Mouse (Mus musculus) forebrain, postnatal 0 days (tissue): ENCODE data around the gene Hmgb4. TPM values are rescaled to one million over a fixed set of nuclear protein-coding genes. Genes with fewer than 3 reads are reported as not detected.

ENCODE experiments used
- ATAC-seq: fragments of 200-750 bp; cut with Nextera tagmentation; 2 replicates; pipeline ENCODE4 v1.8.0; 2017; ENCODE audit warnings: mild to moderate bottlenecking, moderate library complexity
- DNase-seq: peaks from one replicate; pipeline ENCODE4 v3.0.0-alpha.2; 2015
- H3K27ac ChIP-seq: fragments of 300-500 bp; sonication (generic); 2 replicates; pipeline ENCODE4 v1.5.1; 2014; ENCODE audit warnings: low read depth, mild to moderate bottlenecking, antibody characterized with exemption, low read length, moderate library complexity, mixed read lengths
- H3K27me3 ChIP-seq: fragments of 300-500 bp; sonication (generic); 2 replicates; pipeline ENCODE4 v1.6.1; 2014; ENCODE audit warnings: mild to moderate bottlenecking, low read length, mixed read lengths; ENCODE audit not compliant: insufficient read depth
- H3K36me3 ChIP-seq: fragments of 300-500 bp; sonication (generic); 2 replicates; pipeline ENCODE4 v1.6.1; 2014; ENCODE audit warnings: mild to moderate bottlenecking, moderate library complexity; ENCODE audit not compliant: insufficient read depth
- H3K4me1 ChIP-seq: fragments of 300-500 bp; sonication (generic); 2 replicates; pipeline ENCODE4 v1.6.1; 2014; ENCODE audit warnings: antibody characterized with exemption; ENCODE audit not compliant: insufficient read depth
- H3K4me2 ChIP-seq: fragments of 300-500 bp; sonication (generic); 2 replicates; pipeline ENCODE4 v1.6.1; 2014; ENCODE audit warnings: low read depth, mild to moderate bottlenecking, moderate library complexity
- H3K4me3 ChIP-seq: fragments of 300-500 bp; sonication (generic); 2 replicates; pipeline ENCODE4 v1.5.1; 2014; ENCODE audit warnings: low read depth, low read length, mixed read lengths
- H3K9ac ChIP-seq: fragments of 300-500 bp; sonication (generic); 2 replicates; pipeline ENCODE4 v1.6.1; 2014; ENCODE audit warnings: mild to moderate bottlenecking
- H3K9me3 ChIP-seq: fragments of 300-500 bp; sonication (generic); 2 replicates; pipeline ENCODE4 v1.6.1; 2016; ENCODE audit warnings: low read length
- CTCF ChIP-seq: sonication (generic); IDR thresholded peaks from 2 replicates; pipeline ENCODE4 v1.5.1; 2016; ENCODE audit warnings: antibody characterized with exemption, control low read depth, low read depth
- WGBS: fragments of 180-500 bp; shearing (Covaris S2); extraction: QIAGEN DNeasy Blood & Tissue Kit; methylation state at CpG from one replicate; pipeline ENCODE4 v1.1.7; 2014; 5-methylcytosine and 5-hydroxymethylcytosine counted together
- polyA plus RNA-seq: library from polyadenylated mRNA; unstranded; fragments of >200 nt; fragmentation: Nextera tagmentation; extraction: Ambion mirVana; gene quantifications from 2 replicates; pipeline ENCODE4 v1.2.1, GENCODE M21; 2015
- total RNA-seq: library from RNA; depleted of rRNA; stranded (reverse); fragments of >200 nt; gene quantifications from 2 replicates; pipeline ENCODE4 v1.2.3, GENCODE M21; 2014

Gene Hmgb4
- total and polyA plus RNA-seq, 2 experiments from 2014 or later: not detected

DNA sequence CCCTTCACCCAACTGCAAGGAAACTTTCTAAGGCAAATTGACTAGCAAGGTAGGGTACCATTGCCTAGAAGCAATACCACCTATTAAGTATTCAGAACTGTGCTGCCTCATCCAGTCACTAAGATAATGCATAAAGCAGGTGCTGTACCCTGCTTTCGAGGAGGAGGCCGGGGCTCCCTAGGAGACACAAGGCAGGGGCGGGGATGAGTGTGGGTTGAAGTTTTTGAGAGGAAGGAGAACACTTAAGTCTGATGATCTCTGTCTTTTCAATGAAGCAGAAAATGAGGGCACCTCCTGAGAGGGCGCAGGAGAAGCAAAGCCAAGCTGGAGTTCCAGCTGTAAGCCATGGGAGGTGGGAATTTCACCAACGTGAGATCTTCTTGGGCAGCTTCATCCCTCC lies 1.5 kb downstream of the Hmgb4 start:
- DNase-seq (no peak), ATAC-seq (no peak)
- no peak for TF ChIP-seq CTCF
- H3K4me1 ChIP-seq: no peaks in the 10 kb centered on the region
- H3K4me2 ChIP-seq: no peak overlapping the region
- H3K9ac ChIP-seq: no peak overlapping the region
- no peak overlapping the region for H3K4me3 ChIP-seq
- H3K27ac ChIP-seq: no peak overlapping the region
- H3K27me3 ChIP-seq: no peaks in the 10 kb centered on the region
- no peaks in the 10 kb centered on the region for H3K9me3 ChIP-seq
- H3K36me3 ChIP-seq: no peaks in the 10 kb centered on the region
- WGBS: 82% methylated on average over 5 of the region's 5 CpGs

DNA sequence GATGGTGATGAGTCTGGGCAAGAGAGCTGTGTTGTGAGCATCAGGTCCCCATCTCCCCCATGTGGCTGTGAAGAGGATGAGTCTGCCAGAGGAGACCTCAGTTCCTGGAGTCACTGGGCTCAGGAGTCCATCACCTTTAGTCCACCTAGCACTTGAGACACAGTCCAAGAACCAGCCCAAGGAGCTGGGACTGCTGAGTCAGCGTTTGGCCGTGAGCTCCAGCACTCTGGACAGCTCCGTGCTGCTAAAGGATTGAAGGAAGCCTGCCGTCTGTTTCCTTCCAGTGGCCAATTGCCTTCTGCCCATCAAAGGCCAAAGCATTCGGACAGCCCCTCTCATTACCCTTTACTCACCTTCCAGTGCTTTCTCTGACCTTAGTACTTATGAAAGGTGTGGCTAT lies 12.1 kb downstream of the Hmgb4 start:
- H3K9me3 ChIP-seq: no peaks in the 10 kb centered on the region
- 0 out of 2 replicates have a peak, but pooled peaks have one; percentile 5 for TF ChIP-seq CTCF
- no peaks in the 10 kb centered on the region for H3K36me3 ChIP-seq
- no peaks in the 10 kb centered on the region for H3K27me3 ChIP-seq
- WGBS: 23% methylated on average over 5 of the region's 5 CpGs
- no peak overlapping the region for H3K4me3 ChIP-seq
- ATAC-seq (no peak), DNase-seq (no peak)
- H3K4me1 ChIP-seq: no peaks in the 10 kb centered on the region
- no peak overlapping the region for H3K9ac ChIP-seq
- H3K27ac ChIP-seq: no peak overlapping the region
- no peak overlapping the region for H3K4me2 ChIP-seq

- Histone ChIP-seq H3K27ac (no peak overlapping the region), H3K4me3 (no peak overlapping the region), H3K9me3 (no peaks in the 10 kb centered on the region), H3K9ac (no peak overlapping the region), H3K4me2 (no peak overlapping the region), H3K27me3 (no peaks in the 10 kb centered on the region), H3K36me3 (no peaks in the 10 kb centered on the region), H3K4me1 (peaks cover 7% of the 10 kb centered on the region)
- no peak for TF ChIP-seq CTCF
- 28% methylated on average over 2 of the region's 2 CpGs for WGBS
- no peak for ATAC-seq
- no peak for DNase-seq
These were observed 15.6 kb downstream of the Hmgb4 start for GRCm38 (mm10) chr4:128245201-128245600.

- no peaks in the 10 kb centered on the region for H3K27me3 ChIP-seq
- no peak overlapping the region for H3K27ac ChIP-seq
- ATAC-seq: no peak
- H3K4me1 ChIP-seq: peaks cover 7% of the 10 kb centered on the region
- 30% methylated on average over 2 of the region's 2 CpGs for WGBS
- DNase-seq: no peak
- H3K4me2 ChIP-seq: no peak overlapping the region
- H3K36me3 ChIP-seq: no peaks in the 10 kb centered on the region
- TF ChIP-seq CTCF: no peak
- no peak overlapping the region for H3K4me3 ChIP-seq
- no peak overlapping the region for H3K9ac ChIP-seq
- no peaks in the 10 kb centered on the region for H3K9me3 ChIP-seq
These were observed 18.9 kb downstream of the Hmgb4 start for GRCm38 (mm10) chr4:128241854-128242356.

DNA sequence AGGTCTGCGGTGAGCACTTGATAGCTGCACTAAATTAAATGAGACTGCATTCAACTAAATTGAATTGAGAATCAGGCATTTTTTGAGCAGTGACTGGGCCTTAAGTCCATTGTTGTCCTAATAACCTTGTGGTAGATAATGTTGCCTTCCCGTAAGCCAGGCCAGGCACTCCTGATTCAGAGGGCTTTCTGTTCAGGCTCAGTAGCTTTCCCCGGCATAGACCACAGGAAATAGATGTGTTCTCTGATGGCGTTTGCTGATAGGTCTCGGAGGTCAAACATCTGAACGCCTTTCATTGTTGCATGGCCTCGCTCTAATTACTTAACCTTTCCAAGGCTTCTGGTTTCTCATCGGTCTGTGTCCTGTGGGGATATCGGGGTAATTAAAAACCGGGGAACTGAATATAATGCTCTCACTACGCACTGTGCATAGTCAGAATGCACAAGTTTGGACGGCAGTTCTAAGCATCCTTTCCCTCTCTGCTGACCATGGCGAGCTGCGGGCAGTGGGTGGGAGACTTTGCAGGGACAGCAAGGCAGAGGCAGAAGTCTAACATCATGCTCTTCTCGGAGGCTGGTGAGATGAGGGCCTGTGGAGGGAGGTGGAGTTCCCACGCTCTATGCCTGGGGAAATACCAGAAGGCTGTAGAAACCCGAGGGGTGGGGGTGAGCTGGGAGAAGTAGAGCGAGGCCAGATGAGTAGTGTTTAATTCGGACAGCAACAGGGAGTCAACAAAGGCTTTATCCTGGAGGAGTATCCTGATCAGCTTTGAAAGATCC lies 19.5 kb downstream of the Hmgb4 start:
- no peak overlapping the region for H3K9ac ChIP-seq
- DNase-seq (no peak), ATAC-seq (peak; percentile 32; the same call in 1 of the 2 replicates)
- no peak overlapping the region for H3K4me3 ChIP-seq
- H3K36me3 ChIP-seq: no peaks in the 10 kb centered on the region
- no peak overlapping the region for H3K4me2 ChIP-seq
- peaks cover 7% of the 10 kb centered on the region for H3K4me1 ChIP-seq
- H3K27me3 ChIP-seq: no peaks in the 10 kb centered on the region
- 17% methylated on average over 19 of the region's 19 CpGs for WGBS
- H3K9me3 ChIP-seq: no peaks in the 10 kb centered on the region
- no peak overlapping the region for H3K27ac ChIP-seq
- TF ChIP-seq CTCF: no peak

- Histone ChIP-seq H3K9ac (no peak overlapping the region), H3K27me3 (no peaks in the 10 kb centered on the region), H3K36me3 (no peaks in the 10 kb centered on the region), H3K27ac (no peak overlapping the region), H3K4me3 (no peak overlapping the region), H3K4me1 (peaks cover 8% of the 10 kb centered on the region), H3K9me3 (no peaks in the 10 kb centered on the region), H3K4me2 (no peak overlapping the region)
- TF ChIP-seq CTCF: peak; percentile 60
- DNase-seq: peak; percentile 37
- 37% methylated on average over 1 of the region's 1 CpGs for WGBS
- ATAC-seq: no peak
These were observed 21.6 kb downstream of the Hmgb4 start for GRCm38 (mm10) chr4:128239113-128239512.

DNA sequence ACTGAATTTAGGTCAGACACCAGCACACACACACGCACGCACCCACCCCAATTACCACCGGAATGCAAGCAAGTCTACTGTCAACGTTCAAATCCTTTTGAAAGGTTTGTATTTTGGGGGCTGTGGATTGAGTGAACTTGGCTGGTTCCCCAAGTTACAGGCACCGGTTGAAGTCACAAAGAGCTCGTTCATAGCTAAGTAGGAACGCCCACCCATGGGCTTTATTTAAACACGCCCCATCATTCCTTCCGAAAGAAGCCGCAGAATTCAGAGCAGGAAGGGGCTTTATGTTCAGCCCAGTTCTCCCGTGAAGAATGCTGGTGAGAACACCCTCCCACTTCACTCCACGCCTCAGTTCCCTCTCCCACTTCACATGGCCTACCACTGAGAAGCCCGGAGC lies 27.3 kb downstream of the Hmgb4 start:
- Histone ChIP-seq H3K9me3 (no peaks in the 10 kb centered on the region), H3K4me2 (no peak overlapping the region), H3K27me3 (no peaks in the 10 kb centered on the region), H3K36me3 (no peaks in the 10 kb centered on the region), H3K9ac (no peak overlapping the region), H3K4me1 (0 out of 2 replicates have a peak, but pooled peaks cover 11% of the 10 kb centered on the region), H3K27ac (peak overlapping the region; percentile 40; the same call in 1 of the 2 replicates), H3K4me3 (no peak overlapping the region)
- 43% methylated on average over 13 of the region's 13 CpGs for WGBS
- TF ChIP-seq CTCF: no peak
- ATAC-seq (peak; percentile 27; the same call in 1 of the 2 replicates), DNase-seq (peak; percentile 27)
